Mouse (Mus musculus): ENCODE results near the gene Tmem50b. TPM values are rescaled to one million over a fixed set of nuclear protein-coding genes. Genes with fewer than 3 reads are reported as not detected.
"Not testable (repeated sequence)": the region's sequence is repeated elsewhere in the genome, so short reads cannot be mapped to it uniquely, and the experiment has no call there.

Tmem50b gene
- 102 and 112 TPM in 2 replicates for polyA plus RNA-seq (2015; fragmentation: Nextera tagmentation; extraction: Ambion mirVana)

DNA sequence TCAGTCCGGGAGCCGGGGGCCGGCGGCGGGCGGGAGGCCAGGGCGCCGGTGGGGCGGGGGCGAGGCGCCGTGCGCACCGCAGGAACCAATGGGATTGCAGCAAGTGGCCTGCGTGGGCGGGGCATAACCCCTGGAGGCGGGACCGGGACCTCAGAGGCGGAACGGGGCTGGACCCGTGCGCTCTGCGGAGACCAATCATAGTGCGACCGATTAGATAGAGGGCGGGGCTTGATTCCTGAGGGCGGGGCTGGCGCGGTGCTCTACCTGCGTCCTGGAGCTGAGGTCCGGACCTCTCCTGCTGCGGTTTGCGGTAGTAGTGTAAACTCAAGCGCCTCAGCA, at the start of gene Tmem50b:
Gene Tmem50b, minus strand, starts transcription at position 129 of the 339 bp plus-strand sequence.
- Histone ChIP-seq H3K36me3 (no peaks in the 10 kb centered on the region), H3K9me3 (replicated peaks) (no peaks in the 10 kb centered on the region), H3K27me3 (replicated peaks) (peaks cover 4% of the 10 kb centered on the region; the same call in 1 of the 2 replicates), H3K4me2 (peak within 1 kb of the TSS; percentile 91), H3K4me1 (peaks cover 31% of the 10 kb centered on the region), H3K27ac (replicated peaks) (peak within 1 kb of the TSS; percentile 86), H3K4me3 (replicated peaks) (peak within 1 kb of the TSS; percentile 88), H3K9ac (replicated peaks) (peak within 1 kb of the TSS; percentile 77)
- ATAC-seq (ENCODE audit: low FRiP score): peak; percentile 99
- under 1% methylated on average over 34 of the region's 34 CpGs for WGBS

DNA sequence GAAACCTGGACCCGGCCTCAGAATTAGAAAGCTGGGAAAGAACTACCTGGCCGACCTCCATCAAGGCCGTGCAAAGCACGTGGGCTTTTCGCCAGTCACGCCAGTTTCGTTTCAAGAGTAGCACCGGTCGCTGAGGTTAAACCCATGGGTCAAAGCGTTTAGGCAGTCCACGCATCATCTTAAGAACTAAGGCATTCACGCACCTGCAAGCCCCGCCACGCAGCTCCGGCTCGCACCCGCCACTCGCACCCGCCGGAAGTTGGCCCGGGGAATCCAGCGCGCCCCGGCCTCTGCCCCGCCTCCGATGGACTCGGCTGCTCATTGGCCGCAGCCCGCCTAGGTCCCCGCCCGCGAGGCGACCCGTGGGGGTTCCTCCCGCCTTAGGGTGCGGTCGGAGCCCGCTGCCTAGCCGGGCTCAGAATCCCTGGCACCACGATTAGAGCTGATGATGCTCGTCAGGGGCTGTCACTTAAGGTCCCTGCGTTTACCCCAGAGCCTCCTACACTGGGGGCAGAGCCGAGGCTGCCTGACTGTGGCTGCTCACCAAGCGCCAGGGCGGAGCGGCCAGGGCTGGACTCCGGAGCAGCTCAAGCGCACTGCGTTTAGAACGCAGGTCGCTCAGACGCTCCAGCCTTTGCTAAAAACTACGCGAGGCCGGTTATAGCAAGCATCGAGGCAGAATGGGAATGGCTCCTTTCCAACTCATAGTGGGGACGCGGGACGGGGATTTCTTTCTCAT, 49.2 kb upstream of the Tmem50b start, which contains the start of gene Gart:
Gene Gart, minus strand, starts transcription at position 272 of the 739 bp plus-strand sequence.
- Histone ChIP-seq H3K36me3 (peaks cover 8% of the 10 kb centered on the region), H3K9ac (replicated peaks) (peak within 1 kb of the TSS; percentile 95), H3K27me3 (replicated peaks) (no peaks in the 10 kb centered on the region), H3K4me2 (peak within 1 kb of the TSS; percentile 96), H3K4me3 (replicated peaks) (peak within 1 kb of the TSS; percentile 78), H3K9me3 (replicated peaks) (no peaks in the 10 kb centered on the region), H3K4me1 (peaks cover 22% of the 10 kb centered on the region), H3K27ac (replicated peaks) (peak within 1 kb of the TSS; percentile 99)
- under 1% methylated on average over 59 of the region's 59 CpGs for WGBS
- peak; percentile 91 for ATAC-seq (ENCODE audit: low FRiP score)

DNA sequence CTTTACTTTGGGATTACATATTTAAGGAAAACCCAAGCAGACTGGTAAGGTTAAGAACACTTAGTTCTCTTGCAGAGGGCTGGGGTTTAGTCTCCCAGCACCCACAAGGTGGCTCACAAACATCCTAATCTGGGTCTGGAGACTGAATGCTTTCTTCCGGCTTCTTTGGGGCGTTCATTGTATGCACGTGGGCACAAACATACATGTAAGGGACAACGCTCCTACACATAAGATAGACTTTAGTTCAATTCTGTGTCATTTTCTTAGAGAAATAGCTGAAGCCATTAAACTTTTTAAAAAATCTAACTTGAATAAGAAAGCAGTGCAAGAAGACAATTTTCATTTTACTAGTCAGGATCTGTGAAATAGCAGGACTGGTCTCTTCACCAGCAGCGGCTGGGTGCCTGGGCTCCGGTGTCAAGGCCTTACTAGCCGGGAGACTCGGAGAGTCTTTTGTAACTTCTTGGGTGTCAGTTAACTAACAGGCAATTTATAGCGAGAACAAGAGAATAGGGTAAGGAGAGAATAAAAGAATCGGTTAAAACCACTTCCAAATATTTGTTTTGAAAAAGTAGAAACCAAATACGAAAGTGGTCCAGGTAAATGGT, 48.5 kb upstream of the Tmem50b start:
- Histone ChIP-seq H3K36me3 (peaks cover 15% of the 10 kb centered on the region), H3K27ac (replicated peaks) (peak overlapping the region; percentile 99), H3K9ac (replicated peaks) (peak overlapping the region; percentile 95), H3K4me3 (replicated peaks) (peak overlapping the region; percentile 78), H3K4me1 (peaks cover 21% of the 10 kb centered on the region), H3K27me3 (replicated peaks) (no peaks in the 10 kb centered on the region), H3K4me2 (peak overlapping the region; percentile 96), H3K9me3 (replicated peaks) (no peaks in the 10 kb centered on the region)
- ATAC-seq (ENCODE audit: low FRiP score): no peak
- under 1% methylated on average over 11 of the region's 11 CpGs for WGBS

DNA sequence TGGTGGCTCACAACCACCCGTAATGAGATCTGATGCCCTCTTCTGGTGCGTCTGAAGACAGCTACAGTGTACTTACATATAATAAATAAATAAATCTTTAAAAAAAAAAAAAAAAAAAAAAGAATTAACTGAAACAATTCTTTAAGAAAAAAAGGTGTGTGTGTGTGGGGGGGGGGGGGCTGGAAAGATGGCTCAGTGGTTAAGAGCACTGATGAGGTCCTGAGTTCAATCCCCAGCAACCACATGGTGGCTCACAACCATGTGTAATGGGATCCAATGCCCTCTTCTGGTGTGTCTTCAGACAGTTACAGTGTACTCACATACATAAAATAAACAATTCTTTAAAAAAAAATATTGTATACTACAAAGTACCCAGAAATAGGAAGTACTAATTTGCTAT, 47.8 kb upstream of the Tmem50b start:
- not testable (repeated sequence) for H3K9me3 ChIP-seq (replicated peaks); H3K9ac ChIP-seq (replicated peaks); H3K27ac ChIP-seq (replicated peaks); H3K4me3 ChIP-seq (replicated peaks); ATAC-seq (ENCODE audit: low FRiP score); H3K4me2 ChIP-seq; H3K27me3 ChIP-seq (replicated peaks)
- Histone ChIP-seq H3K36me3 (peaks cover 22% of the 10 kb centered on the region), H3K4me1 (peaks cover 18% of the 10 kb centered on the region)
- WGBS: no CpG with 5 or more reads among the region's 2 CpGs

DNA sequence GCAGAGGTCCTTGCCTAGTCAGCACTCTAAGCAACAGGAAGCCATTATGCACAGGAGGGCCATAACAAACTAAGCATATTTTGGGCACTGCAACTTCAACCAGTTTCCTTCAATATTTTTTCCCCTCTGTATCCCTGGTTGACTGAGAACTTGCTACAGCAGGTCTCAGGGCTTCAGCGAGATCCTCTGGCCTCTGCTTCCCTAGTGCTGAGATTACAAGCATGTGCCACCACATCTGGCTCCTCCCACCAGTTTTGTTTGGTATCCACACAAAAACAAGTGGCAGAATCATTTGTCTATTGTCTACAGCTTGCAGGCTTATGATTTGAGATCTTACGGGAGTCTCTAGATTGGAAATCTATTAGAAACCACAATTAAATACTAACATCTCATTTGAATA, 47.3 kb upstream of the Tmem50b start:
- peaks cover 14% of the 10 kb centered on the region for H3K4me1 ChIP-seq
- H3K36me3 ChIP-seq: peaks cover 27% of the 10 kb centered on the region
- 85% methylated on average over 2 of the region's 2 CpGs for WGBS
- H3K4me2 ChIP-seq: no peak overlapping the region
- H3K9ac ChIP-seq (replicated peaks): no peak overlapping the region
- no peaks in the 10 kb centered on the region for H3K9me3 ChIP-seq (replicated peaks)
- H3K4me3 ChIP-seq (replicated peaks): no peak overlapping the region
- no peak for ATAC-seq (ENCODE audit: low FRiP score)
- no peak overlapping the region for H3K27ac ChIP-seq (replicated peaks)
- H3K27me3 ChIP-seq (replicated peaks): no peaks in the 10 kb centered on the region

DNA sequence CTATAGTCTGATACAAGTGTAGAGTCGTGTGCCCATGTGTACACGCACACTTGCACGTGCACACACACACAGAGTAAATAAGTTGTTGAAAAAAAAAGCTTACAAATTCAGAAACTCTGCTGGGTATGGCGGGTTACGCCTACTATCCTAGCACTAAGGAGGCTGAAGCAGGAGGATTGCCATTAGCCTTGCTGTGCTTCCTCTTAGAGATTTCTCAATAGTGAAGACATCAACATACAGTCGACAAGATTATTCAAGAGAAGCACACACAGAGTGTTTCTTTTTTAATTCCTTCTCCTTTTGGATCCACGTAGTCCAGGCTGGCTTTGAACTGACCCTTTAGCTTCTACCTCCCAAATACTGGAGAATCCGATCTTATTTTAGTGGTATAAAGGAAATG, 42.6 kb upstream of the Tmem50b start:
- no peak overlapping the region for H3K4me3 ChIP-seq (replicated peaks)
- H3K36me3 ChIP-seq: peaks cover 68% of the 10 kb centered on the region

DNA sequence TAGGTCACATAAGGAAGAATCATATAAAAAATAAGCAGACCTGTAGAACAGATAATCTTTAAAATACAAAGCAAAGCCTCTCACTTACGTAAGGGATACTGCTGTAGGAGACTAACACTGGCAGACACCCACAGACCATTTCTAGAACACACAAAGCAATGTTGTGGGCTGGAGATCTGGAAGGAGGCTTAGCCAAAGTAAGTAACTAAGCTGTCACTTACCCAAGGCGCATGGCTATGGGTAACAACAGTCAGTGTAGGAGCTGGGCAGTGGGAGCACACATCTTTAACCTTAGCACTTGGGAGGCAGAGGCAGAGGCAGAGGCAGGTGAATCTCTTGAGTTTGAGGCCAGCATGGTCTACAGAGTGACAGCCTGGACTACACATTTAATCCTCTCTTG, 42.0 kb upstream of the Tmem50b start:
- Histone ChIP-seq H3K9ac (replicated peaks) (no peak overlapping the region), H3K9me3 (replicated peaks) (no peaks in the 10 kb centered on the region), H3K36me3 (peaks cover 68% of the 10 kb centered on the region), H3K27ac (replicated peaks) (no peak overlapping the region), H3K4me3 (replicated peaks) (no peak overlapping the region), H3K27me3 (replicated peaks) (no peaks in the 10 kb centered on the region), H3K4me1 (no peaks in the 10 kb centered on the region), H3K4me2 (no peak overlapping the region)
- no peak for ATAC-seq (ENCODE audit: low FRiP score)
- WGBS: 95% methylated on average over 2 of the region's 2 CpGs

More for the DNA sequence above, 42.6 kb upstream of the Tmem50b start:
- Histone ChIP-seq H3K4me2 (no peak overlapping the region), H3K27me3 (replicated peaks) (no peaks in the 10 kb centered on the region), H3K9me3 (replicated peaks) (no peaks in the 10 kb centered on the region), H3K9ac (replicated peaks) (no peak overlapping the region), H3K27ac (replicated peaks) (no peak overlapping the region), H3K4me1 (no peaks in the 10 kb centered on the region; the same call in 1 of the 2 replicates)
- no peak for ATAC-seq (ENCODE audit: low FRiP score)
- 97% methylated on average over 8 of the region's 8 CpGs for WGBS

DNA sequence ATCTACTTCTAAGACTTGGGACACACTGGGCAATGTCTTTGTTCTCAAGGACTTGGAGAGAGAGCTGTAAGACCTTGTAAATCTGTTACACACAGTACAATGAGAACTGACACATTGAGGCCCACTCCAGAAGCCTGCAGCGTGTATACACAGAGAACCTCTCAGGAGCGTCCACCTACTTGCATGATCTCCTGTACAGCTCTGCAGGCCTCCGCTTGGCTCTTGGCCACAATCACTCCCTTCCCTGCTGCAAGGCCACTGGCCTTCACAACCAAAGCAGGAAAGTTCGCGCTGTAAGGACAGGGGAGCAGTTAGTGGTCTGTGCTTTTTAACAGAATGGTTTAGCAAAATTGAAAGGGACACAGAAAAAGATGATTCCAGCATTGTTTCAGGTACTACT, 41.6 kb upstream of the Tmem50b start:
- H3K4me1 ChIP-seq: no peaks in the 10 kb centered on the region
- H3K4me2 ChIP-seq: no peak overlapping the region
- no peak overlapping the region for H3K27ac ChIP-seq (replicated peaks)
- no peaks in the 10 kb centered on the region for H3K9me3 ChIP-seq (replicated peaks)
- WGBS: 94% methylated on average over 5 of the region's 5 CpGs
- H3K9ac ChIP-seq (replicated peaks): no peak overlapping the region
- H3K4me3 ChIP-seq (replicated peaks): no peak overlapping the region
- H3K27me3 ChIP-seq (replicated peaks): no peaks in the 10 kb centered on the region
- no peak for ATAC-seq (ENCODE audit: low FRiP score)
- H3K36me3 ChIP-seq: peaks cover 72% of the 10 kb centered on the region

DNA sequence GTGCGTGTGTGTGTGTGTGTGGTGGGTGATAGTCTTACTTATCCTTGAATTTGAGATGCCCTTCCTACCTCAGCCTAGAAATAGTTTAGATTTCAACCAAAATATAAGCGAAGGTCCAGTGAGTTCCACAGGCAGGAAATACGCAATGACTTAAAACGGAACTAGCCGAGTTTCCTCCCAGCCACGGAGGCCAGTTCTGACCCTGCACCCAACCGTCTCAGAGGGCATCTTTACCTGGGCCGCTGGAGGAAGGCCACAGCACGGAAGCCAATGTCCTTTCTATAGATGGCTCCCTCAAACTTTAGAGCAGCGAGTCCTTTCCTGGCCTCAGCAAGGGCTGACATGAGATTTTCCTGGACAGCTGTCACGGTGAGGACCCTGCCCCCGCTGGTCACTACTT, 36.0 kb upstream of the Tmem50b start:
- Histone ChIP-seq H3K9ac (replicated peaks) (no peak overlapping the region), H3K4me3 (replicated peaks) (no peak overlapping the region), H3K36me3 (peaks cover 76% of the 10 kb centered on the region), H3K27ac (replicated peaks) (no peak overlapping the region), H3K9me3 (replicated peaks) (no peaks in the 10 kb centered on the region), H3K4me2 (no peak overlapping the region), H3K4me1 (no peaks in the 10 kb centered on the region), H3K27me3 (replicated peaks) (no peaks in the 10 kb centered on the region)
- WGBS: 94% methylated on average over 12 of the region's 12 CpGs
- no peak for ATAC-seq (ENCODE audit: low FRiP score)

DNA sequence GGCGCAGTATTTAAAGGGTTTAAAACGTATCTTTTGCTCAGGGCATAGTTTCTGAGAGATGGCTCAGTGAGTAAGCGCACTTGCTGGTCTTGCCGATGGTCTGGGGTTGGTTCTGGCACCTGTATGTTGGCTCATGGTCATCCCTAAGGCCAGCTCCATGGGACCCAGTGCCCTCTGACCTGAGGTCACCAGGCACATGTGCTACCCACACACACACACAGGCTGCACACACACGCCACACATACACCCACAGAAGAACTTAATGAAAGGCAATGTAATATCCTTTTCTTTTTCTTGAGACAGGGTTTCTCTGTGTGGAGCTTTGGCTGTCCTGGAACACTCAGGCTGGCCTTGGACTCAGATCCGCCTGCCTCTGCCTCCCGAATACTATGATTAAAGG, 35.3 kb upstream of the Tmem50b start:
- H3K27ac ChIP-seq (replicated peaks): no peak overlapping the region
- no peaks in the 10 kb centered on the region for H3K4me1 ChIP-seq
- peaks cover 77% of the 10 kb centered on the region for H3K36me3 ChIP-seq
- no peak overlapping the region for H3K4me2 ChIP-seq
- no peak overlapping the region for H3K9ac ChIP-seq (replicated peaks)
- no peak overlapping the region for H3K4me3 ChIP-seq (replicated peaks)
- WGBS: 95% methylated on average over 7 of the region's 7 CpGs
- ATAC-seq (ENCODE audit: low FRiP score): no peak
- no peaks in the 10 kb centered on the region for H3K27me3 ChIP-seq (replicated peaks)
- H3K9me3 ChIP-seq (replicated peaks): no peaks in the 10 kb centered on the region

DNA sequence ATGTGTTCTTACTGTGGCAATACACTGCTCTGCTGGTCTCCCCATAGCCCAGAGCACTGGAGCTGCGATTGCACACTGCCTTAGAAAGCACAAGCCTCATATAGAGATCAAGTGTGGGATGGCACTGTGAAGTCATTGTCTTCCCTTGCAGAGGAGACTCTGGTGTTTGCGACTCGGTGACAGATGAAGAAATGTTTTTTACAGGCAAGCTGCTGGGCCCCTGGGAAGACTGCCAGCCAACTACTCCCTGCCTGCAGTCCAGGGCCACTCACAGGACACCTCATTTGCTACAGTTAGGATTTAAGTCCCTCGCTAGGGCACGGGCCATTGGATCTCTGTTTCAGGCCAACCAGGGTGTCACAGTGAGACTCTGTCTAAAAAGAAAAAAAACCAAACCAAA, 34.8 kb upstream of the Tmem50b start:
- Histone ChIP-seq H3K36me3 (peaks cover 77% of the 10 kb centered on the region), H3K27me3 (replicated peaks) (no peaks in the 10 kb centered on the region), H3K9ac (replicated peaks) (no peak overlapping the region), H3K9me3 (replicated peaks) (no peaks in the 10 kb centered on the region), H3K4me1 (no peaks in the 10 kb centered on the region), H3K27ac (replicated peaks) (no peak overlapping the region), H3K4me2 (no peak overlapping the region), H3K4me3 (replicated peaks) (no peak overlapping the region)
- WGBS: 73% methylated on average over 5 of the region's 5 CpGs
- ATAC-seq (ENCODE audit: low FRiP score): no peak

DNA sequence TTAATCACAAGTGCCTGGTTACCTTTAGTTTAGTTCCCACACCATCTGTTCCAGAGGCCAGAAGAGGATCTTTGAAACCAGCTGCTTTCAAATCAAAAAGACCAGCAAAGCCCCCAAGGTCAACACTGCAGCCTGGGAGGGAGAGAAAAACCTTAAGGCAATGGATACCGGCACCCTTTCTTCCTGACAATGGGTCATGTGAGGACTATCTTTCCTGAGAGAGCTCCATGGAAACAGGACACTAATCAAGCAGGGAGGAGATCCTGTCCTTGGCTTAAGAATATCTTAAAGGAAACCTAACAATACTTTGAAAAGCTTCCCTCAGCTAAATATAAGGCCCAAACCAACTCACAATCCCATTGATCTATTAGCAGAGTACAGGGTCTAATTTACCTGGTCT, 33.0 kb upstream of the Tmem50b start:
- WGBS: 50% methylated on average over 1 of the region's 1 CpGs
- no peak for ATAC-seq (ENCODE audit: low FRiP score)
- H3K27me3 ChIP-seq (replicated peaks): no peaks in the 10 kb centered on the region
- no peak overlapping the region for H3K4me2 ChIP-seq
- H3K36me3 ChIP-seq: peaks cover 66% of the 10 kb centered on the region
- no peaks in the 10 kb centered on the region for H3K9me3 ChIP-seq (replicated peaks)
- no peaks in the 10 kb centered on the region for H3K4me1 ChIP-seq
- H3K27ac ChIP-seq (replicated peaks): no peak overlapping the region
- H3K9ac ChIP-seq (replicated peaks): no peak overlapping the region
- no peak overlapping the region for H3K4me3 ChIP-seq (replicated peaks)

All from neural tube, embryonic 15.5 days (tissue).